Mouse (Mus musculus): ENCODE results near the gene Rspry1.
A peak's percentile ranks its signal among the peaks of the same experiment; 100 is the strongest.

GRCm38 (mm10) chr8:94703972-94704668 is 102.4 kb downstream of the Rspry1 start:
- TF ChIP-seq CTCF (IDR thresholded peaks at IDR 0.05; ENCODE audit: low read depth) (peak; percentile 90), EP300 (IDR thresholded peaks at IDR 0.05; ENCODE audit: low read depth) (no peak)
